Mouse (Mus musculus) spleen, embryonic (tissue): Measurements from ENCODE around the gene Tbc1d9b.
"Not testable (repeated sequence)": the region's sequence is repeated elsewhere in the genome, so short reads cannot be mapped to it uniquely, and the experiment has no call there.

Experiments
- CTCF ChIA-PET: fragments of 350-600 bp; sonication (Branson Sonifier 250); formaldehyde crosslinking; loops from one replicate; lab custom pipeline; 2022; lab: Charles Lee

Gene Tbc1d9b

DNA sequence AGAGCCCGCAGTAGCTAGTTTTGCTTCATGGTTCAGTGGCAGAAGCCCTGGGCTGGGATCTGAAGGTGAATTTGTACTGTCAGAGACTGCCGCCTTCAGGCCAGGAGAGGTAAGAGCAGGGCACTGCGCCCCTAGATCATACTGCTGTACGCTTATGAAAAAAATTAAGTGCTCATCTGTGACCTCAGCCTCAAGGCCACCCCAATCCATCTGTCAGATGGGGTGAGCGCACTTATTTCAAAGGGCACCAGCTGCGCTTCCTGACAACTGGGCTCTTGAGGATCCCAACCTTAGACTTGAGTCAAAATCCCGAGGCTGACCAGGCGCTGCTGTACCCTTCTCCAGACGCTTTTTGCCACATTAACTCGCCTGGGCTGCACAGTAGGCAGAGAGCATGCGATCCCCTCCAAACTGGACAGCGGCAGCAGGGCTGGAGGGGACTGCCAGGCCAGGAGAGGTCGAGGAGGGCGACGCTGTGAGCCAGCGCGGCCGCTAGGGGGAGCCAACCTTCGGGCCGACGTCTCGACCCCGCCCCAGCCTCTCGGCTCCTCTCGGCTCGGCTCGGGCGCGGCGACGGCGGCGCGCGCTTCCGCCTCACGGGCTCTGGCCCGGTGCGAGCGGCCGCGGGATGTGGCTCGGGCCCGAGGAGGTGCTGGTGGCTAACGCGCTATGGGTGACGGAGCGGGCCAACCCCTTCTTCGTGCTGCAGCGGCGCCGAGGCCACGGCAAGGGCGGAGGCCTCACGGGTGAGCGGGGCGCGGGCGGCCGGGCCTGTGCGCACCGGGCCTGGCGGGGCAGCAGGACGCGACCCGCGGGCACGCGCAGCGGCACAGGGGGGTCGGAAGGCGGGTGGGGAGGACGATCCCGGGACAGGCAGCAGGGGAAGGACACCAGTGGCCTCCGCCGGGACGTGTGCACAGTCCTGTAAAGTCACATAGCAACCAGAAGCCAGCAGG is at the start of gene Tbc1d9b:
Gene Tbc1d9b (plus strand): TSS at position 586 of the 956 bp plus-strand sequence.
- CTCF ChIA-PET = interaction anchor here (0.7 kb wide), 1 partner anchor 242 kb away, joined by 14 read pairs; no protein-coding TSS in a partner anchor

DNA sequence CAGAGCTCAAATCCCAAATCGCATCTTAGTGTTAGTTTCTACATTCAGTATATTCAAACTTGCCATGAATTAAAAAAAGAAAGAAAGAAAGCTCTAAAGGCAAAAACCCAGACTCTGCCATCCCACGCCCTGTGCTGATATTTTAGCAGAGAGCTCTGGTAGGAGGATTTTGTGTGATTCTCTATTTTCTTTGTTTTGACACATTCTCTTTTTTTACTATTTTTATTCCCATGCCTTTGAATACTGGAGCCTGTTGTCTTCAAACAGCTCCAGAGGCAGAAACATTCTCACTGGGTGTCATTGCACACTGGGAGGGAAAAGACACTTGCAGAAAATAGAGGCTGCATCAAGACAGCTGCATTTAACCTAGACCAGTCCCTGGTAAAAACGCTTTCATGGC is 45.0 kb upstream of the Tbc1d9b start:
- CTCF ChIA-PET = interaction anchor here (0.5 kb wide), 1 partner anchor 46 kb away, joined by 3 read pairs; no protein-coding TSS in a partner anchor

DNA sequence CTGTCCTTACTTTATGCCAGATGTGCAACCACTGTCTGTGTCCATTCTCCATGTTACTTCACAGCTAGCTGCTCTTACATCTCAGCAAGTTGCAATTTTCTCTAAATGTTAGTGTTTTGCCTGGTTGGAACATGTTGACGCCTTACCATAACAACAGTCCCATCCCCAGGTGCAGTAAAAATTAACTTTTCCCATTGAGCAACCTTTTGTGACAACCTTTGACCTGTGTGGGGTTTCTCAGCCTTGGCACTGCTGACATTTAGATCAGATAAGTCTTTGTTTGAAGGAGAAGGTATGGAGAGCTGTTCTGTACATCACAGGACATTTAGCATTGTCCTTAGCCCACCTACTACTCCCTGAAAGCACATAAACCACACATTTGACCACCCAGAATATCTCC is 41.4 kb upstream of the Tbc1d9b start:
- CTCF ChIA-PET = no interaction called here

DNA sequence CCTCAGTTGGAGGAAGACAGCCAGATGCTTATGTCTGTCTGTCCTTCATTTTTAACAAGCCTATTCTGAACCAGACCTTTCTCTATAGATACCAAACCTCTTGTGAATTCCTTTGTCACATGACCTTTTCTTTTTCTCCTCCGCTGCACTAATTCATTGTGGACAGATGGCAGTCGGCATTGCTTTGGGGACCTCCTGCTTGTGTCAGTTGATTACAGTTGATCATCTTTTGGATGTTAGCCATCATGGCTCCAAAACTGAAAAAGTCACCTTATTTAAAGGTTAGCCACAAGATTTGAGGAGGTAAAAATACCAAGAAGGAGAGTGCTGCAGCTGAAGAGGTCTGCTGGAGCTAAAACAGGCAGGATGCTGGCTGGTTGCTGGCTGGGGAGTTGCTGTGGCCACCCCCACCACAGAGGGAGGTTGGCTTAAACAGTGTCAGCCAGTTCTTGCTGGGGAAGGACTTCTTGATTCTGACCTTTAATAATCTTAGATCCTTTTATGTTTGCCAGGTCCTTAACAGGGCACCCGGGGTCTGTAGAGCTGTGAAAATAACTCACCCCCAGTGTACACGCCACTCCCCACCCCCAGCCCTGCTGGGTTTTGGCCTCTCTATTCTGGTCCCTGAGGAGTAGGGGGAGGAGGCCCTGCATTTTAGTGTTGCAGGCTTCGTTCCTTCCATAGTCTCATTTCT is 40.1 kb upstream of the Tbc1d9b start:
- CTCF ChIA-PET = no interaction called here

DNA sequence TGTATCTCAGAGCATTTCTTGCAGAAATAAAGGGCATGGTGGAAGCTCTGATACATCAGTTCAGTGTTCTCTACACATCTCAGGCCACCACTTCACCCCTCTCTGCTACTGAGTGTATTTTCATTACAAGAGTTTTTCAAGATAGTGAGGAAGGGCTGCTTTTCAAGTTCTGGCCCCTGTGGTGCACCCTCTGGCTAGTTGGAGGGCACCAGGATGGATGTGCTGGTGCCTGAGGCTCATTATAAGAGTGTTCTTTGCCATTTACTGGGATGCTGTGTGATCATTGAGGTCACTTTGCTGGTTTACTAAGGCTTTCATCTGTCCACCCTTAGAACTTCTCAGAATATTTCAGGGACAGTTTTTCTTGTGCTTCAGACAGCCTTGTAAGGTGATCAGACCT is 39.5 kb upstream of the Tbc1d9b start:
- CTCF ChIA-PET = no interaction called here

DNA sequence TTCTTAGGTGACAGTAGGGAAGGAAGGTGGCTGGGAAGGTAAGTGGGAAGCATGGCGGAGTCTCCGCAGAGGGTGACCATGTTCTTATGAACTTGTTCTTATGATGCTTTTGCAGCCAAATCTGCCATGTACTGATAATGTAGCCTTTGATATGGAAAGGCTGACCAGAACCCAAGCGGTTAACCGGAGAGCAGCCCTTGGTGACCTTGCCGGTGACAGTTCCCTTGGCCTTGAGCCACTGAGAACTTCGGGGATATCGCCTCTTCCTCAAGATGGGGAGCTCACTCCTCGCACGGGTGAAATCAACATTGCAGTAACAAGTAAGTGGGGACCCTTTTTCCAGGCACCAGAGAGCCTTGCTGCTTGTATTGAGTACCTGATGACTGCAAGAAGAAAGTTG is 35.5 kb upstream of the Tbc1d9b start:
- CTCF ChIA-PET = no interaction called here

DNA sequence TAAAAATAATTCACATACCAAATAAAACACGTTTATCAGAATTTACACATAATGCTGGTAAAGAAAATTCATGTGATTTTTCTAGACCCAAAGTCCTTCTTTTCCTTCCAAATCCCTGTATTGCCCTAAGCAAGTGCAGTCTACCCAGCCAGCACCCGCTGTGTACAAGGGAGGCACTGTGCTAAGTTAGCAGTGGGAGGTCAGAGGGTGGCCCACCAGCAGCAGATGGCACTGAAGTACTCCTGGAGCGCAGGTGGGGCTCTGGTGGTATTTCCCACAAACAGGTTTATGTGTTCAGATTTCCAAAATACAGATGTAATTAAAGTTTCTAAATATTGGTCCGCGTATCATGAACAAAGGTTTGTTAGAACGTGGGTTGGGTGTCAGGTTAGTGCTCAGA is 34.1 kb upstream of the Tbc1d9b start:
- CTCF ChIA-PET = no interaction called here

DNA sequence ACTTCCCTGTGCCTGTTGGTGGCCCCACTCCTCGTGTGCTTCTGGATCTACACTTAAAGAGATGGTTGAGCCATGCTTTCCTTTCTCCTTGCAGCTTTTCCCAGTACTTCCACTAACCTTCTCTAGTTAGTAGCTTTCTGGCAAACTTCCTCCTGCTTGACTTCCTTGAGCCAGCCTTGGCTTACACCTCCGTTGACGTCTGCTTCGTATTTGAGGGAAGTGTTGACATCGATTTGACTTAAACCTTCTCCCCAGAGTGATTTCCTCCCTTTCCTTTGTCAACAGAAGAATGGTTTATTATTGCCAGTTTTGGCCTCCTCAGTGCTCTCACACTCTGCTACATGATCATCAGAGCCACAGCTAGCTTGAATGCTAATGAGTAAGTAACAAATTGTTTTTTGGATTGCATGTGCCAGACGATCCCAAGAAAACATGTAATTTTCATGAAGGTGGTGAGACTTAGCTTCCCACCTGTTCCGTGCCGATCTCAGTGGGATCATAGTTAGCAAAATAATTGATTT is 32.2 kb upstream of the Tbc1d9b start:
- CTCF ChIA-PET = no interaction called here

DNA sequence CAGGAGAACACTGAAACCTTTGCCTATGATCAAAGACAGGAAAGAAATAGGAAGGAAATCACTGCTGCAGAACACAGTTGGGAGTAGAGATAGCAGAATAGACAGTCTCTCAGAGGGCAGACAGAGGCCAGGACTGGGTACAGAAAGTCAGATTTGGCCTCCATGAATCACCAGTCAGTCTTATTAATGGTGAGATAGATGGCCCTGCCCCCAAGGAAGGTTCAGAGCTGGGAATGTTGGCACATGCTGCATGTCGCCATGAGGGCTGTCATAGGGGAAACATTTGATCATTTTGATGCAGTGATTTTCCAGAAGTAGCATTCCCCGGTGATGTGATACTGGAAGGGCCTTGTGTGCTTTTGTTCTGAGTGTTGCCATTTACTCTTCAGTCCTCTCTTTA is 31.5 kb upstream of the Tbc1d9b start:
- CTCF ChIA-PET = no interaction called here

DNA sequence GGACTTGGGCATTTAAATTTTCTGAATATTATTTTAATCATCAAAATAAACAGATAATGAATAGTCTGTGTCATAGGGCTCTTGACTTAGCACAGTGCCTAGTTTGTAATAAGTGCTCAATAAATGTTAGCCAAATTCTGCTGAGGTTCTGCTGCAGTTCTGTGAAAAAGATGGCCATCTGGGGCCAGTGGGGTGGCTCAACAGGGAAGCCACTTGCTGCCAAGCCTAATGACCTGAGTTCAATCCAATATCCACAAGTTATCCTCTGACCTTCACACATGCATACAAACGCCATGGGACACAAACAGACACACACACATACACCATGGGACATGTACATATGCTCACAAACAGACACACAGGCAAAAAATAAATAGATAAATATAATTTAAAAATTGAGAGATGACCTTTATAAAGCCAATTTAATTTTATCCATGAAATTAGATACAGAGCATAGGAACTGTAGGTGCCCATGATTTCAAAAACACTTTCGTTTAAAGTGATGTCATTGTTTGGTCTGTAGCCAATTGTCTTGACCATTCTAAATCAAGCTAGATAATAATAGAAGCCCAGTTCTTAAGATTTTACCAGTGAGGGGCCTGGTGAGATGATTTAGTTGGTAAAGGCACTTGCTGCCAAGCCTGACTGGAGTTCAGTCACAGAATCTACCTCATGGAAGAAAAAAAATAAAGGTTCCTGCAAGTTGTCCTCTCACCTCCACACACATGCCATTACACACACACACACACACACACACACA is 30.5 kb upstream of the Tbc1d9b start:
- CTCF ChIA-PET = no interaction called here

DNA sequence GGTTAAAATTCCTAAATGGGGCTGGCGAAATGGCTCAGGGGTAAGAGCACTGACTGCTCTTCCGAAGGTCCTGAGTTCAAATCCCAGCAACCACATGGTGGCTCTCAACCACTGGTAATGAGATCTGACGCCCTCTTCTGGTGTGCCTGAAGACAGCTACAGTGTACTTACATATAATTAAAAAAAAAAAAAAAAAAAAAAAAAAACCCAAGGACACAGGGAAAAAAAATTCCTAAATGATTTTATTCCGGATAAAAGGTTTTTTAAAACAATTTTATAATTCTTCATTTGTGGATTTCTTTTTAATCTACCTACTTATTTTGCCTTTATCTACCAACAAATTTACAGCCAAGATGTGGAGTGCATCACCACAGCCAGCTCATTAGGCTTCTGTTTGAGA is 29.2 kb upstream of the Tbc1d9b start:
- CTCF ChIA-PET = not testable (repeated sequence)

DNA sequence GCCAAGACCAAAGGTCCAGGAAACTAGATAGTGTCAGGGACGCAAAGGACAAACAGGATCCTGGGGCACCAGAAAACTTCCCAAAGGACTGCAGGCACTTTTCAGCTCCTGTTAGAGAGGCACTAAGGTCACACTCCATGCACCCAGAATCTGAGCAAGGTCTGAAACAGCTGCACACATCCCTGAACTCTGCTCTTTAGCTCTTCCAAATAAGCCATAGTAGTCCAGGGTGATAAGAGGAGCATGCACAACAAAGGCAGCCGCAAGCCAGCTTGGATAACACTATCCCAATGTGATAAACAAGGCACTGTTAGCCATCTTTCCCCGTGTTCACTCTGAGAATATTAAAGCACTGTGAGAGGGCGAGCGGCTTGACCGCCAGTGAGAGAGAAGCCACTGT is 27.2 kb upstream of the Tbc1d9b start:
- CTCF ChIA-PET = no interaction called here

DNA sequence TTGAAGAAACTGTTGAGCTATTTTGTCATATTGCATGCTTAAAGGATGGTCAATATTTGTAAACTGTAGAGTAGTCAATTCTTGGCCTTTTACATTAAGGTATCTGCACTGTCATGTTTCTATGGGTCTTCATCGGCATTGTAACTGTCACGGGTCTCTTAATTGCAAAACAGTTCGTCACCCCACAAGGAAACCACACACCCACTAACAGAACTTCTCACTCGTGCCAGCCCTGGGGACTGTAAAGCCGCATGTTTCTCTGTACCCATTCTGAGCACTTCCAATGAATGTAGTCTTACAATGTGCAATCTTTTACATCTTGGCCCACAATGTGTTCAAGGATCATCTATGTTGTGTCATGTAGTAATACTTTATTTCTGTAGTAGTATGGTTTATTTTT is 26.0 kb upstream of the Tbc1d9b start:
- CTCF ChIA-PET = no interaction called here

DNA sequence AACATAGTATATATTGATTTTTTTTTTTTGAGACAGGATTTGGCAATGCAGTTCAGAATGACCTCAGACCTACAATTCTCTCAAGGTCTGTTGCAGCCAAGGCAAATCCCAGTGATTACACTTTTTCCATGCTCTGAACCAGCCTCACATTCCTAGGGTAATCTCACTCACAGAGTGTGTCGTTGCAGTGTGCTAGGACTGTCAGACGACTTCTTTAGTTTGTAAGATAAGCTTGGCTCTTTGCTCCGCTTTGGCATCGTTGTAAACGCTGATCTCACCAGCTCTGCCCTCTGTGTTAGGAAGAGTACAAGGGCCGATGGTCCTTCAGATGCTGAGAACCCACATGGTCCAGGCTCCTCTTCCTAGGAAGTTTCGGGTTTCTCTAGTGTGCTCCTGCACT is 25.2 kb upstream of the Tbc1d9b start:
- CTCF ChIA-PET = no interaction called here

DNA sequence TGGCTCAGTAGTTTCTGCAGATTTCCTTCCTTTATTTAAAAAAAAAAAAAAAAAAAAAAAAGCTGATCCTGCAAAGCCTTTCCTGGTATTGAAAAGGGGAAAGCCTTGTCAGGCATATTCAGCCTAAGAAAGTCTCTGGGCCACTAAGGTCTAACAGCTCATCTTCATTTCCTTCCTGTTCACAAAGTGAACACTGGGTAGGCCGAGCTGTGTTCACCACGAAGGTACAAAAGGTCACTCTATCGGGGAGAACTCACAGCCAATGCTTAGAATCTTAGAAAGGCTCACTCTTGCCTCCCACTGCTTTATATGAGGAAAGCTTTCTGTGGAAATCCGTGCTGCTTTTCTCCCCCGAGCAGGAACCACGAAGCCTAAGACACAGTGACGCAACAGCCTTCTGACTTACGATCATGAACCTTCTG is 22.4 kb upstream of the Tbc1d9b start:
- CTCF ChIA-PET = interaction anchor here (0.6 to 0.7 kb wide), 2 partner anchors 26 to 307 kb away, joined by 9 to 11 read pairs; no protein-coding TSS in a partner anchor

DNA sequence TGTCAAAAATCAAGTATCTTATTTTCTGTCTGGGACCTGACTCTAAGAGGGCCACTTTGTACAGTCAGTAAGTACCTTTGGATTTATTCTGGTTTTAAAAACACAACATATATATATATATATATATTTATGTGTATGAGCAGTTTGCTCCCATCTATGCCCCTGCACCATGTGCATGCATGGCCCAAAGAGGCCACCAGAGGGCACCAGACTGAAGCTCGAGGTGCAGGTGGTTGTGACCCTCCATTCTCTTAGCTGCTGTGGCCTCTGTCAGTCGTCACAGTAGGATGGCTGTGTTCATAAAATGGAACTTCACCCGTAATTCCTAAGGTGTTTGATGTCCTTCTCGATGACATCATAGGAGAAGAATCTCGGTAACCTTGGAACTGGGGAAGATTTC is 16.9 kb upstream of the Tbc1d9b start:
- CTCF ChIA-PET = interaction anchor here (0.6 to 0.8 kb wide), 2 partner anchors 227 to 1512 kb away, joined by 3 to 7 read pairs; no protein-coding TSS in a partner anchor

DNA sequence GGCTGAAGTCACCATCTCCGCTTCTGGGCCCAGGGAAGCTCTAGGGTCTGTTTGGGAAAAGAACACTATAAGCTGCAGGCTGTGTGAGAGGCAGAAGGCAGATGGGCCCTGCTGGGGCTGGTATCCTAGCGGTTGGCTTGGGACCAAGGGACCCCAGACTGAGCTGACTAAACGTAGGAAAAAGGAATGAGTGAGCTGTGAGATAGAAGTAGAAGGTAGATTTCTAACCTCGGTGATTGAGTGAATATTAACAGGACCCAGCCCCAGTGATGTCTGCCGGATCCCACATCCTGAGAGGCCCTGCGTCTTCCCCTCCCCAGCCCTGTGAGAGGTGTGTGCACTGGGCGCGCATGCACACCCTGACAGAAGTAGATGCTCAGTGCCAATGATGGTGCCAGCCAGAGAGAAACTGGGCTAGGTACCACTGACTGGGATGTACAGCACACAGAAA is 8.5 kb upstream of the Tbc1d9b start:
- CTCF ChIA-PET = no interaction called here

DNA sequence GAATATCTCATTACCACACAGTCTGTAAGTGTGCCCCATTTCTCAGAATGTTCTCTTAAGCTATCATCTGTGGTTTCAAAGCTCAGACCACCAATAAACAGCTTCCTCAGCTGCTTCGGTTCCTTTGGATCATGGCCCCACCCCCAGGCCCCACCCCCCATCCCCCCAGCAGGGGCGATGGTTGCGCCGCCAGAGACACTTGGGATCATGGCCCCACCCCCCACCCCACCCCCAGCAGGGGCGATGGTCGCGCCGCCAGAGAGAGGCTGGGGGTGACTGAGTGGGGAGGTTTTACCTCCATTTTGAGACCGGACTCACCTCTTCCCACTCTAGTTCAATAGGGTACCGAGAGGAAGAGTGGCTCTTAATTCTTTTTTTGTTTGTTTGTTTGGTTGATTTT is 3.4 kb upstream of the Tbc1d9b start:
- CTCF ChIA-PET = interaction anchor here (0.7 to 1.1 kb wide), 3 partner anchors 13 to 226 kb away, joined by 3 to 9 read pairs (median 4); no protein-coding TSS in a partner anchor

DNA sequence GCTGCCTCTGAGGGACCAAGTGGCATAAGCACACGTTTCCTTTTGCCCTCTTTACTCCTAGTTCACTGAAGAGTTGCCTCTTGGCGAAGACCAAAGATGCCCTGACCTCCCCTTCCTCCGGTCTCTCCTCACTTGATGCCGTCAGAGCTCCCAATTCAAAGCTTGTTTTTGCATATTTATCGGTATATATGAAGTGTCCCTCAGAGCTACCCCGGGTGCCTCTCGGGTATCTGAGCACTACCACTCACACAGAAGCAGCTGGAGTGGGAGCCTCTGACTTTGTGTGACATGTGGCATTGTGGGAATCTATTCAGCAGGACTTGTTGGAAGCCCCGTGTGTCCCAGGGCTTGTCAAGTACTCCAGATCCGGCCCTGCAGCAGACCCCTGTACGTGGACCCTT is 605 bp downstream of the Tbc1d9b start:
- CTCF ChIA-PET = interaction anchor here (0.7 kb wide), 2 partner anchors 46 to 241 kb away, joined by 3 to 14 read pairs; no protein-coding TSS in a partner anchor

DNA sequence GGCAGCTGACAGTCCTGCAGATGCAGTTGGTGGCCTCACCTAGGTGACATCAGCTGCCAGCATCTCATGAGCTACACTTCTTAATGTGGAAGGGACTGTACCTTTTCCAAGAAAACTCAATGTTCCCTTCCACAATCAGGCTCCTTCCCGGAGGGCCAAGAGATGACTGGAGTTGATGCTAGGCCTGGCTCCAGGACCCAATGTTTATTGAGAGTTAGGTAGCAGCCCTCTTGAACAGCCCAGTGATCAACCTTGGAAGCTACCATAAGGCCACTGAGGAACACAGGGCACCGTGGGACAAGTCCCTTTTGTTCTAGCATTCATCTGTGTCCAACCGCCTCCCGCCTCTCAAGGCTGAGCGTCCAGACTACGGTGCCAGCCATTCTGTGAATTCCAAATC is 1.1 kb downstream of the Tbc1d9b start:
- CTCF ChIA-PET = interaction anchor here (0.7 kb wide), 2 partner anchors 46 to 241 kb away, joined by 3 to 14 read pairs; no protein-coding TSS in a partner anchor
